Mouse (Mus musculus) heart, postnatal 25 days (tissue): ENCODE measurements around the gene Zfp809. TPM values are rescaled to one million over a fixed set of nuclear protein-coding genes. Genes with fewer than 3 reads are reported as not detected.

Source experiments
- DNase-seq: peaks from one replicate; pipeline ENCODE4 v3.0.0; 2022; ENCODE audit warnings: low spot score
- intact Hi-C: fragments of 180-260 bp; cut with DNase I; formaldehyde crosslinking; loops from one replicate; pipeline ENCODE4 v1.15.1; 2025
- total RNA-seq, 2 experiments: library from RNA; stranded (reverse); gene quantifications; 2 replicates each; pipeline ENCODE4 v1.2.3; 2021

The Zfp809 gene
- total RNA-seq, 2 experiments from 2014 or later, result 29.4 to 30.7 TPM

DNA sequence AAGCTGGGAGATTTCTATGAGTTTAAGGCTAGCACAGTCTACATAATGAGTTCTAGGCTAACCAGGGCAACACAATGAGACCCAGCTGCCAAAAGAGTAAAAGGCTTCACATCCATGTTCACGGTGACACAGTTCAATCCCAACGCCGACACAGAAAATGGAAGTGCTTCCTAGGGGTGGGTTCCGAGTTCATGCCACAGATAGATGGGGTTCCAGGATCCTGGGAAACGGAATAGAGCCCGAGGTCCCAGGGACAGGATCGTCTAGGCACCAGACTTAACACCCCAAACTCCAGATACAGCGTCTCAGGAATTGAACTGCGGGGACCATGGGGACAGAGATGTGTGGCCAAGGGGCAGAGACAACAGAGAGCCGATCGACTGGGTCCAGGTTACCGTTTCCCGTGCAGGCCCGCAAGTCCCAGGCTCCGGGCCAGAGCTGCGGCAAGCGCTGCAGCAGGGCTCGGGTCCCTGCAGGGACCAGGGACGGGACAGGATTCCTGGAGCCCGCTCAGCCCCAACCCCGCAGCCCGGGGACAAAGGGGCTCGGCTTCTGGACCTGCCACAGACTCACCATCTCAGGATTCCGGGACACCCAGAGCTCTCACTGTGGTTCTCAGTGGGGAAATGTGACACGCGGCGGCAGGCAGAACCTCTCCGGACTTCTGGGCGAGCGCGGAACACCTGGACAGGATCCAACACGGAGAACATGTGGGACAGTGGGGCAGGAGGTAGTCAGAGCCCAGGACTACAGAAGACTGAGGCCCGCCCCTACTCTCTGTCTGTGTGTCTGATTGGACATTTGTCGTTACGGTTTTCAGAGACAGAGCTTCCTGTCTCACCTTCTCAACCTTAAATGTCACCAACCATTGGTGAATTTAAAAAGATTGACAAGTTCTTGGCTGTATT lies 33.9 kb downstream of the Zfp809 start, which contains the start of gene Zfp599:
Gene Zfp599, minus strand, starts transcription at position 712 of the 908 bp plus-strand sequence.
- DNase-seq, result peak; percentile 19
- intact Hi-C loops, result no loop called here

DNA sequence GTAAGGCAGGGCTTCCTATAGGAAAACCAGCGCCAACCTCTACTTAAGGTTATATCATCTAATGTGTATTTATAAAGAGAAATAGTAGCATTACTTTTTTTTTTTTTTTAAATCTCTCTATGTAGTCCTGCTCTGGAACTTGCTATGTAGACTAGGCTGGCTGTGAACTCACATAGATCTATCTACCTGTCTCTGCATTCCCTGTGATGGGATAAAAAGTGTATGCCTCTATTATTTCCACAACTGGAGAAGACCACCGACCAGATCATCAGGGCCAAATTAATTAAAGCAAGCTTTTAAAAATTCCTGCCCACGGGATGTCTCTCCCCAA lies 34.5 kb downstream of the Zfp809 start:
- DNase-seq, result no peak
- intact Hi-C loops, result no loop called here

DNA sequence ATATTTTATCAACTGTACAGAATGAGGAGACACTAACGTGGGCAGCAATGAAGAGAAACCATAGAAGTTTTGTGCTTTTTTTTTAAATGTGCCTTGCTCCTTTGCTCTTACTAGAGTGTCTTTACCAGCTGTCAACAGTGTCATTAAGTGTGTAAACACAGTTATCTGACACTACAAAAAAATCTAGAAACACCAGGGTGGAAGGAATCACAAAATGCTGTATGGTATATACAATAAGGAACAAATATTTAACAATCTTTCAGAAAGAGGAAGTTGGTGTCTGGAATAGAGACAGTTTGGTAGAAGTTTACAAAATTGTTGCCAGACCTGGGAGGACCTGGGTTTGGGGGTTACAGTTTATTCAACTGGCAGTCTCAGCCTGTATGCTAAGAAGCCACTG lies 36.1 kb downstream of the Zfp809 start:
- DNase-seq, result no peak
- intact Hi-C loops, result no loop called here

DNA sequence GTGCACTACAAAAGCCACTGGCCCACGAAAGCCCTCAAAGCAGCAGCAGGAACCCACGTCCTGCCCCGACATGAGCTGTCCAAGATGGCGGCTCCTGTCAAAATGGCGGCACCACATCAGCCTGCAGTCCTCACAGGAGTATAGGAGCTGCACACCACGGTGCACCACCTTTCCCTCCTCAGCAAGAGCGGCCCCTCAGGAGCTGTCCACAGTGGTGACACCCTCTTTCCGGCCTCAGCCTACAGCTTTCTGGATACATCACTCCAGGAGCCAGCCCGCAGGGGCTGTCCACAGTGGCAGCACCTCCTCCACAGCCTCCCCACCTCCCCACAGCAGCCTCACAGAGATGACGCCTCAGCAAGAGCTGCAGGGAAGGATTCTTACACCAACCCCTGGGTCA lies 37.1 kb downstream of the Zfp809 start:
- intact Hi-C loops, result no loop called here
- DNase-seq, result no peak

DNA sequence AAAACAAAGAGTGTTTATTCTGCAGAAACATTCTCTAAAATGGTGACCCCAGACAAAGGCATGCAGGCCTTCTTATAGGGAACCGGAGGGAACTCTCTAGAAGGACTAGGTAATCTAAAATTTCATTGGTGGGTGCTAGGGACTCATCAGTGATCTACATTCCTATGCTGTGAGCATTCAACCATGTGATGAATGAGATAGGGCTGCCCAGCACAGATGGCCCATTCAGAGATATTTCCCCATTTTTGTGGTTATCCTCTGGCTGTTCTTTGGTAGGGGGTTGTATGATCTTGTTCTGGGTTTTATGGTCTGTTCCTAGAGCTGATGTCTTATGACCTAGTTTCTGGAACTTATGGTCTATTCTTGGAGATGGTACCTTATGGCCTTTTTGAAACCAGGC lies 43.4 kb downstream of the Zfp809 start:
- intact Hi-C loops, result no loop called here

DNA sequence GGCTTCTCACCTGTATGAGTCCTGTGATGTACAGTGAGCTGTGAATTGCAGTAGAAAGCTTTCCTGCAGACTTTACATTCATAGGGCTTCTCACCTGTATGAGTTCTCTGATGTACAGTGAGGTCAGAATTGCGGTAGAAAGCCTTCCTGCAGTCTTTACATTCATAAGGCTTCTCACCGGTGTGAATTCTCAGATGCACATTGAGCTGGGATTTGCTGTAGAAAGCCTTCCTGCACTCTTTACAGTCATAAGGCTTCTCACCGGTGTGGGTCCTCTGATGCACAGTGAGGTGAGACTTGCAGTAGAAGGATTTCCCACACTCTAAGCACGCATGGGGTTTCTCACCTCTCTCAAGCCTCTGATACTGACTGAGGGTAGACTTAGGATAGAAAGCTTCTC lies 53.2 kb downstream of the Zfp809 start:
- intact Hi-C loops, result no loop called here
- DNase-seq, result no peak

More for the DNA sequence above, 43.4 kb downstream of the Zfp809 start:
- DNase-seq, result no peak

Other genes with a start within 250 kb of the Zfp809 start
- 1 to 10 TPM; 2.0 to 3.2 TPM for gene Rgl3, start 236.3 kb upstream of the Zfp809 start, total RNA-seq
- not detected for gene Ccdc151, start 223.1 kb upstream of the Zfp809 start, total RNA-seq
- gene Prkcsh, start 222.9 kb upstream of the Zfp809 start, total RNA-seq, result 10 to 100 TPM; 63.0 to 71.8 TPM
- gene Elavl3, start 173.7 kb upstream of the Zfp809 start, total RNA-seq, result under 1 TPM; 0.21 to 0.50 TPM
- gene Gm49318, start 154.5 kb upstream of the Zfp809 start, total RNA-seq, result not detected
- gene Zfp653, start 154.3 kb upstream of the Zfp809 start, total RNA-seq, result 1 to 10 TPM; 4.0 to 4.3 TPM
- gene Ecsit, start 140.3 kb upstream of the Zfp809 start, total RNA-seq, result 100 to 1,000 TPM; 103 TPM
- 10 to 100 TPM in 1 of 2 experiments, 1 to 10 TPM in 1; 7.6 to 10.4 TPM for gene Cnn1, start 126.5 kb upstream of the Zfp809 start, total RNA-seq
- gene Elof1, start 108.5 kb upstream of the Zfp809 start, total RNA-seq, result 10 to 100 TPM; 36.8 to 39.8 TPM
- 1 to 10 TPM; 1.6 to 3.5 TPM for gene Acp5, start 90.0 kb upstream of the Zfp809 start, total RNA-seq
- gene Pigyl, start 68.9 kb upstream of the Zfp809 start, total RNA-seq, result 10 to 100 TPM; 50.3 to 52.6 TPM
- gene Zfp872, start 37.6 kb upstream of the Zfp809 start, total RNA-seq, result under 1 TPM; 0.16 to 0.31 TPM
- under 1 TPM; 0.26 to 0.31 TPM for gene Zfp599, start 34.2 kb downstream of the Zfp809 start, total RNA-seq
- 1 to 10 TPM; 4.4 to 6.3 TPM for gene Zfp810, start 81.9 kb downstream of the Zfp809 start, total RNA-seq
- gene Anln, start 163.5 kb downstream of the Zfp809 start, total RNA-seq, result 1 to 10 TPM; 1.7 to 2.2 TPM
- gene 9530077C05Rik, start 185.8 kb downstream of the Zfp809 start, total RNA-seq, result under 1 TPM; 0.70 to 0.92 TPM
- not detected for gene Gm17545, start 228.6 kb downstream of the Zfp809 start, total RNA-seq
- 10 to 100 TPM; 40.5 to 43.8 TPM for gene Rp9, start 244.0 kb downstream of the Zfp809 start, total RNA-seq